In genomic region chr10:93360623-93361022, GRCm38 (mm10) we compare ENCODE assay signal across 35 mouse cellular contexts. TPM values are rescaled to one million over a fixed set of nuclear protein-coding genes. Genes with fewer than 3 reads are reported as not detected.
A peak's percentile ranks its signal among the peaks of the same experiment; 100 is the strongest.
DNase-seq lines count a peak whose midpoint lies in the region; ATAC-seq and TF ChIP-seq lines count a peak whose summit lies in the region.
"Had no signal": no experiment of that assay in that cellular context is flagged by ENCODE, and none has a peak within 500 bp of the region (broad histone marks: within the 10 kb centered on the region; RNA-seq: fewer than 3 reads in every experiment).

No protein-coding gene starts in this region.

- H3K36me3 ChIP-seq in kidney, embryonic 15.5 days, result no peaks in the 10 kb centered on the region
- H3K36me3 ChIP-seq: heart, embryonic 12.5 days; hindbrain, embryonic 10.5 days; hindbrain, embryonic 15.5 days; intestine, embryonic 15.5 days; limb, embryonic 10.5 days; limb, embryonic 15.5 days; midbrain, embryonic 10.5 days; midbrain, embryonic 15.5 days; neural tube, embryonic 15.5 days had no signal

- peaks cover 12% of the 10 kb centered on the region for H3K4me1 ChIP-seq in kidney, embryonic 15.5 days
- H3K4me1 ChIP-seq in cortical plate, adult 2 months (ENCODE audit: control insufficient read depth, insufficient read depth, low read length), result no peaks in the 10 kb centered on the region
- H3K4me1 ChIP-seq: hindbrain, embryonic 15.5 days; intestine, embryonic 15.5 days; limb, embryonic 15.5 days; midbrain, embryonic 15.5 days; neural tube, embryonic 15.5 days had no signal

- no peak for TF ChIP-seq CTCF in cortical plate, adult 2 months (IDR thresholded peaks at IDR 0.05; ENCODE audit: extremely low read depth, insufficient read depth, low read length)

- no peak overlapping the region for H3K4me2 ChIP-seq in kidney, embryonic 15.5 days
- H3K4me2 ChIP-seq: heart, embryonic 12.5 days; hindbrain, embryonic 15.5 days; intestine, embryonic 15.5 days; limb, embryonic 15.5 days; midbrain, embryonic 15.5 days; neural tube, embryonic 15.5 days had no signal

- TF ChIP-seq POLR2A in cortical plate, adult 2 months (IDR thresholded peaks at IDR 0.05; ENCODE audit: extremely low read depth, insufficient read depth, low read length), result no peak

- WGBS in kidney, embryonic 15.5 days, result 9% methylated on average over 3 of the region's 3 CpGs

- peak; percentile 59; the same call in 1 of the 2 replicates for ATAC-seq in kidney, embryonic 15.5 days (replicated peaks; ENCODE audit: low FRiP score)
- ATAC-seq in megakaryocyte progenitor cell, adult 5-6 weeks (replicated peaks; ENCODE audit: poor library complexity), result no peak
- ATAC-seq: activated CD4-positive, CD25-positive, alpha-beta regulatory T cell, adult 4 months; forebrain, embryonic 14.5 days; intestine, embryonic 15.5 days; midbrain, embryonic 15.5 days had no signal

- DNase-seq in kidney, postnatal 10 days, result no peak
- DNase-seq in CD4-positive helper T cell, adult 2 months (ENCODE audit: low read depth, low spot score), result peak; percentile 39
- peak; percentile 40 for DNase-seq in ES-CJ7 (ENCODE audit: low read depth, low spot score)
- DNase-seq in Muller cell, postnatal 12 days (ENCODE audit: inconsistent ontology term), result no peak
- no peak for DNase-seq in thymus, postnatal 0 days (ENCODE audit: low spot score)
- DNase-seq: adrenal gland, adult 2 months; cerebellum, adult 8-10 months; cerebellum, postnatal 25 days; gastrocnemius, adult 2 months; gastrocnemius, postnatal 36 days; heart, adult 2 months; kidney, adult 8-10 months; kidney, postnatal 25 days; layer of hippocampus, postnatal 36 days; lung, adult 2 months; lung, postnatal 10 days; retina, postnatal 1 day; thymus, adult 18-20 months; thymus, postnatal 36 days had no signal

- peak overlapping the region; percentile 51 for H3K27ac ChIP-seq in kidney, embryonic 15.5 days
- H3K27ac ChIP-seq in cortical plate, adult 2 months (ENCODE audit: insufficient read depth, low read length), result 0 out of 2 replicates have a peak overlapping the region, but pooled peaks have one; percentile 14
- H3K27ac ChIP-seq: gastrocnemius, adult 2 months; heart, adult 2 months; hindbrain, embryonic 10.5 days; hindbrain, embryonic 15.5 days; intestine, embryonic 15.5 days; layer of hippocampus, adult 2 months; limb, embryonic 10.5 days; limb, embryonic 15.5 days; liver, embryonic 14.5 days; midbrain, embryonic 10.5 days; midbrain, embryonic 15.5 days; neural tube, embryonic 15.5 days had no signal

- H3K27me3 ChIP-seq in kidney, embryonic 15.5 days, result no peaks in the 10 kb centered on the region
- H3K27me3 ChIP-seq: heart, embryonic 12.5 days; hindbrain, embryonic 15.5 days; intestine, embryonic 15.5 days; limb, embryonic 15.5 days; midbrain, embryonic 15.5 days; neural tube, embryonic 15.5 days had no signal

- H3K4me3 ChIP-seq in kidney, embryonic 15.5 days (replicated peaks), result no peak overlapping the region
- no peak overlapping the region for H3K4me3 ChIP-seq in cortical plate, adult 2 months (ENCODE audit: insufficient read depth, low read length)
- H3K4me3 ChIP-seq: gastrocnemius, adult 2 months; heart, adult 2 months; heart, embryonic 12.5 days; hindbrain, embryonic 10.5 days; hindbrain, embryonic 15.5 days; intestine, embryonic 15.5 days; layer of hippocampus, adult 2 months; limb, embryonic 10.5 days; limb, embryonic 15.5 days; midbrain, embryonic 10.5 days; midbrain, embryonic 15.5 days; neural tube, embryonic 15.5 days had no signal

- no peak overlapping the region for H3K9ac ChIP-seq in kidney, embryonic 15.5 days
- H3K9ac ChIP-seq: heart, embryonic 12.5 days; hindbrain, embryonic 15.5 days; intestine, embryonic 15.5 days; limb, embryonic 15.5 days; liver, embryonic 14.5 days; midbrain, embryonic 15.5 days; neural tube, embryonic 15.5 days had no signal

- no peaks in the 10 kb centered on the region for H3K9me3 ChIP-seq in kidney, embryonic 15.5 days (replicated peaks)
- H3K9me3 ChIP-seq: heart, embryonic 12.5 days; hindbrain, embryonic 10.5 days; hindbrain, embryonic 15.5 days; intestine, embryonic 15.5 days; limb, embryonic 10.5 days; limb, embryonic 15.5 days; midbrain, embryonic 10.5 days; midbrain, embryonic 15.5 days; neural tube, embryonic 15.5 days had no signal

RNA-seq across cellular contexts. Expression of gene Elk3, which starts 49.7 kb away (rescaled TPM):
- polyA plus RNA-seq in kidney, embryonic 15.5 days (2015; fragmentation: Nextera tagmentation; extraction: Ambion mirVana), result 41.9 and 43.7 TPM in 2 replicates
- 6.5 and 6.9 TPM in 2 replicates for polyA plus RNA-seq in cortical plate, adult 2 months (2012; rRNA removed)
- 27.0 and 28.4 TPM in 2 replicates for total RNA-seq in megakaryocyte progenitor cell, adult 5-6 weeks (2015)
- total RNA-seq in megakaryocyte progenitor cell, adult 5-6 weeks (2017), result 15.9 and 17.6 TPM in 2 replicates
- polyA plus RNA-seq in thymus, postnatal 0 days (2015; fragmentation: Nextera tagmentation; extraction: Ambion mirVana), result 18.2 and 19.1 TPM in 2 replicates

Comparison
In these comparisons a context has a peak if more than half of its experiments do, and no peak if none do; other contexts are left out.
1. DNase-seq: peak in CD4-positive helper T cell, adult 2 months (single experiment) and ES-CJ7 (single experiment); none in kidney, postnatal 10 days (single experiment), Muller cell, postnatal 12 days (single experiment) and thymus, postnatal 0 days (single experiment).